Mouse (Mus musculus) monocyte, adult 2 months (primary cell): Measurements from ENCODE around the gene St3gal3.

ENCODE experiments used
- DNase-seq, 2 experiments: peaks; one replicate each; pipeline ENCODE4 v3.0.0; 2022; ENCODE audit warnings: low spot score in 2 of 2, low read depth in 1 of 2

Gene St3gal3

GRCm38 (mm10) chr4:118022811-118023210 is 111.9 kb downstream of the St3gal3 start:
- DNase-seq = no peak

GRCm38 (mm10) chr4:118022406-118022805 is 112.3 kb downstream of the St3gal3 start:
- DNase-seq = no peak

- no peak for DNase-seq
Measured at GRCm38 (mm10) chr4:118019640-118020039, 115.1 kb downstream of the St3gal3 start.

- DNase-seq = no peak
Measured at GRCm38 (mm10) chr4:118019218-118019617, 115.5 kb downstream of the St3gal3 start.

GRCm38 (mm10) chr4:118017021-118017805 is 117.5 kb downstream of the St3gal3 start:
- DNase-seq = no peak

GRCm38 (mm10) chr4:118016323-118016911 is 118.3 kb downstream of the St3gal3 start:
- DNase-seq = no peak

GRCm38 (mm10) chr4:118015636-118016035 is 119.1 kb downstream of the St3gal3 start:
- no peak for DNase-seq

GRCm38 (mm10) chr4:118015126-118015525 is 119.6 kb downstream of the St3gal3 start:
- DNase-seq = no peak

GRCm38 (mm10) chr4:118010661-118011173 is 124.0 kb downstream of the St3gal3 start:
- DNase-seq = no peak

GRCm38 (mm10) chr4:118008433-118009033 is 126.2 kb downstream of the St3gal3 start:
- no peak for DNase-seq

- DNase-seq = no peak
Measured at GRCm38 (mm10) chr4:118001355-118001754, 133.4 kb downstream of the St3gal3 start.

- DNase-seq = no peak
Measured at GRCm38 (mm10) chr4:118000605-118001208, 134.0 kb downstream of the St3gal3 start.

- DNase-seq = no peak
Measured at GRCm38 (mm10) chr4:117999951-118000350, 134.8 kb downstream of the St3gal3 start.

- no peak for DNase-seq
Measured at GRCm38 (mm10) chr4:117997381-117998269, 137.1 kb downstream of the St3gal3 start.

GRCm38 (mm10) chr4:117996701-117997100 is 138.0 kb downstream of the St3gal3 start:
- DNase-seq = no peak

GRCm38 (mm10) chr4:117995461-117995860 is 139.3 kb downstream of the St3gal3 start:
- DNase-seq = no peak

- DNase-seq = no peak
Measured at GRCm38 (mm10) chr4:117993421-117993820, 141.3 kb downstream of the St3gal3 start.

- DNase-seq = no peak
Measured at GRCm38 (mm10) chr4:117992872-117993271, 141.8 kb downstream of the St3gal3 start.

GRCm38 (mm10) chr4:117992036-117992435 is 142.7 kb downstream of the St3gal3 start:
- no peak for DNase-seq

GRCm38 (mm10) chr4:117991055-117991627 is 143.6 kb downstream of the St3gal3 start:
- DNase-seq = no peak
